Mouse (Mus musculus) cerebellum, adult 18-20 months (tissue): ENCODE results near the gene Cxcr6.

ENCODE experiments used
- DNase-seq, 2 experiments: peaks; one replicate each; pipeline ENCODE4 v3.0.0; 2021

Cxcr6 gene

DNA sequence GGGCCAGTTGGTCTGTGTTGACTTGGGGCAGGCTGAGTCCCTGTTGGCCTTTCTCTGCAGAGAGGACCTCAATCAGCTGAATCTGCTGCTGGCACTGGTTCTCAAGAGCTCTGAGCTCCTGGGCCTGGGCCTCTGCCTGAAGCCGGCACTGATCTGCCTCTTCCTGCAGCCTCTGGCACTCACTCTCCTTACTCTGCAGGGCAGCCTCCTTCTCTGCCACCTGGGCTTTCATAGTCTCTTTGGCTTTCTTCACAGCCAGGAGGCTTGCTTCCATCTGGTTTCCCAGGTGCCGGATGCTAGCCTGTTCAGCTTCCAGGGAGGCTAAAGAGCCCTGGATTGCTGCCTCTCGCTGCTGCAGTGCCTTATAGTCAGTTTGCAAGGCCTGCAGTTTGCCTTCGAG is 22.6 kb downstream of the Cxcr6 start:
- DNase-seq = peak; percentile 78 to 89

DNA sequence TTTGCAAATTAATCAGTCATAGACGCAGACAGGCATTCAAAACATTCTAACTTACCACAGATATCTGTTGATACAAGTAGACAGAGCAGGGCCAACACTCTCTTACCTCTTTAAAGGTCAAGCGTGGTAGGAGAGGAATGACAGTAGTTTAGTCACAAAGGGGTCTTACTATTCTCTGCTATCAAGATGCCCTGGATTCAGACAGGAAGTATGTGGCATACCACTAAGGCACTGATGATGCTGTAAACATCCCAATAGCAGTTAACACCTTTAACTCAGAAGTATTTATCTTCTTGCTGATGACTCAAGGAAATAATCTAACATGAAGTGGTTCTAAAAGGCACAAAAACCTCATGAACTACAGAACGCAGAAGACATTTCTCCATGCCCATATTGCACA is 29.6 kb downstream of the Cxcr6 start:
- no peak for DNase-seq

DNA sequence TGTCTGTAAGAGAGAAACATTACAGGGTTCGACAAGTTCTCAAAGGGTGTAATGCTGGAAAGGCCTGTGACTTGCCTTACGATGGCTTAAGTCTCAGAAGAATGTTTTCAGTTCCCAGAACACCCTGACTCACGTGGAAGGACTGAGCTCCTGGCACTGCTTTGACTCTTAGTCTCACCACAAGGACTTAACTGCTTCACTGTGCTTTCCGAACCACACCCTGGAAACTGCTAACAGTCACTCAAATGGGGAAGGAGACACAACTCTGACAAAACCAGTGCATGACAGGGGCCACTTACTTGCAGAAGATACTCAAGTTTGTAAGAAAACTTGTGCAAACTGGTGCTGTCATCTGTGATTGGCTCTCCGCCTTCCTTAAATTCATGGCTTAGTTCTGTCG is 34.0 kb downstream of the Cxcr6 start:
- DNase-seq = no peak

DNA sequence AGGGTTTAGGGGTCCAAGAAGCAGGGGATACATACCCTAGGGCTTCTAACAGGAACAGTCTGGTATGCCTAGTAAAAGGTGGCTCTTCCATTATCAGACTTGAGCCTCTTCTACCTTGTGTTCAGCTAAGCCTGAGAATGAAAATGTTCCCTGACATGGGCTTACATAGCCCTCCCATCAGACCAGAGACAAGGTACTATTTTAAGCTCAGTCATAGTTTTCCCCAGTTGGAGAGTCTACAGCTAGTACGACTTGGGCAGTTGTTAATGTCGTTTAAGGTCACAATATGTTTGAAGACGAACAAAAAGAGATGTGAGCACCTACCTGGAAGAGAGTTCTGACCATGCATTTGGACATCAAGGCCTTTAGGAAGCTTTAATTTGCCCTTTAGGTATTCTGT is 38.2 kb downstream of the Cxcr6 start:
- no peak for DNase-seq

DNA sequence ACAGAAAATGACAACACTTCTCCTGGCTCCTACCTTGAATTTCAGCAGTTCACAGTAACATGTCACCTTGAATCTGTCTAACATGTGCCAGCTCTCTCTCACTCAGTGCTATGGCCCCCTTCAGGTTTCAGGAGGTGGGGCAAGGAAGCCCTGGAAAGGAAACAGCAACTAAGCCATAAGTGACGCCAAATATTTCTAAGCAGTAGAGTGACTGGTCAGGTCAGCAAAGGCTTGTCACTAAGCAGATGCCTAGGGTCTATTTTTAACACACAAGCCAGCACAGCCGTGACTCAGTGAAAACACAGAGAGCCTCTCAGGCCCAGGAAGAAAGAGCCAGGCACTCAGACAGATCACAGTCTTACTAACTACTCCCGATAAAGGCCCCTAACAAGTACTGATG is 38.8 kb downstream of the Cxcr6 start:
- DNase-seq = no peak

DNA sequence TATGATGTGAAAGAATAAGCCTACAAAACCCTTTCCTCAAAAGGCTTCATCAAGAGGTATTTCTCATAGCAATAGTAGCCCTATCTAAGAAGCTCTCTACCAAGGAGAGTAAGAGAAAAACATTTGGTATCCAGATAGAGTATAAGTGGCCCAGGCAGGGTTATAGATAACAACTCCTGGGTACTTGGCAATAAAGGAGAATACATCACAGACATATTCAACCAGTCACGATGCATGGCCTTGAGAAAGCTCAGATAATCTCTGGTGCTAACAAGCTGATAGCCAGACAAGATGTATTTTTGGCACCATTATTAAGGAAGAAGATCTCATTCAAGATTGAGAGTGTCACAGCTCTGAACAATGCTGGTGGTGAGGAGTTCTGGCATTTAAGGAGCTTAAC is 40.2 kb downstream of the Cxcr6 start:
- DNase-seq = no peak

DNA sequence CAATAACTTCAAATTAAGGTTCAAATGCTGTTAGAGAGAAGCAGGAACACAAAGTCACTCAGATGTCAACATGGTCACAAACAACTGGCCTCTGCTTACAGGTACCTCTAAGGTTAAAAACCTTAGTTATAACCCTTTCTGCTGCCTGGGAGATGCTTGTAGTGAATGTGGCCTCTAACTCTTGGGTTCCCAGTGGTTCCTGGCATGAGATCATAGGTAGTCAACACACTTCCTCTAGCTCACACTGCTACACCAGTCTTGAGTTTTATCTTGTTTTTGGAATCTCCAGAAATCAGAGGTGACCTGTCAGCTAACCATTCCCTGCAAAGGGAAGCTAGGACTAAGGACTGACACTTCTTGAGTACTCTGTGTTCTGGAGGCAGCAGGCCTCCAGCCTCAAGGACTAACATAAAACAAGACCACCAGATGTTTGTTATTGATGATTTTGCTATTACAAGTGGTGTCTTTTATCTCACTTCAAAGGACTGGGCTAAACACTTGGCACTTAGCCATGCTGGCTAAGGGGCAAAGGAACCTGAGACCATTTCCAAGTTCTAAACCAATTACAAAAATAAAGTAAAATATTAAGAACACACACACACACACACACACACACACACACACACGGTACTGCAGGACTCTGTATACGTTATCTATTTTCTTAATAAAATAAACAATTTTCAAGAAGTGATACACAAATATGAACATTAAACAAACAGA is 43.9 kb downstream of the Cxcr6 start:
- peak in 1 of 2 experiments; percentile 10 for DNase-seq

DNA sequence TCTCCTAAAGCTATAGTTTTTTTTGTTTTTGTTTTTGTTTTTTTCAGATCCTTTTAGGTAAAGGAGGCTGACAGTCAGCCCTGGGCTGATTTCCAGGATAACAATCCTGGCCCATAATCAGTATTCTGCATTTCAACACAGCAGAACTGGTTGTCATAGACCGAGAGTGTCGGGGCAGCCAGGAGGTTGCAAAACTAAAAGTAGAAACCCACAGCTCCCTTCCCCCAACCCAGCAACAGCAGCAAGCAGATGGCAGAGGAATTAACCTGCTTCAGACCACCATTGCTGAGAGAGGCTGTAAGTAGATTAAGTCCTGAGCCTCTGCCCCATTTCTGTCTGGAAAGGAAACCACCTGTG is 44.4 kb downstream of the Cxcr6 start:
- DNase-seq = peak in 1 of 2 experiments; percentile 15

DNA sequence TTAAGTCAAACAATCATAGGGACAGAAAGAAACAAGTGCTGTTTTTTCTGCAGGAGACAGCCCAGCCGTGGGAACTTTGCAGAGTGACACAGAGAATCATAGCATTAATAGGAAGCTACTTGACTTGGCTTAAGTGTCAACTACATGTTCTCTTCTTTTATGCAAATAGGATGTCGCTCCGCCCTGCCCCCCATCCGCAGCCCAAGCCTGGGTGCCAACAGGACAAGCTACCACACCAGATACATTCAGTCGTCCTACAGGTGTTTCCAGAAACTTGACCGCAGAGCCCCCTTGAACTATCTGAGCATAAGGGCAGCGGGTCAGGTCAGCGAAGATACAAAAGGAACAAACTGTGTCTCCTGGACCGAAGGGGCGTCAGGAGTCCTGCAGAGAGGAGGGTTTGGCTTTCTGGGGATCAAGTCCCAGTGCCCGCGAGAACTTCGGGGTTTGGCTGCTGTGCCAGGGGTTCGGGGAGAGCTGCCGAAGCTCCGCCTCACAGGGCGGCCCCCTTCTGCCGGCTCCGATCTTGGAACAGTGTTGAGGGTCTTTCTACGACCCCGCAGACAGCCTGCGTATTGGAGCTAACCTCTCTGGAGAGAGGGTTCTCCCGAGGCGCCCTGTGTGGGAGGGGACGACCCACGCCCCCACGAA is 44.9 kb downstream of the Cxcr6 start:
- peak; percentile 41 to 44 for DNase-seq

DNA sequence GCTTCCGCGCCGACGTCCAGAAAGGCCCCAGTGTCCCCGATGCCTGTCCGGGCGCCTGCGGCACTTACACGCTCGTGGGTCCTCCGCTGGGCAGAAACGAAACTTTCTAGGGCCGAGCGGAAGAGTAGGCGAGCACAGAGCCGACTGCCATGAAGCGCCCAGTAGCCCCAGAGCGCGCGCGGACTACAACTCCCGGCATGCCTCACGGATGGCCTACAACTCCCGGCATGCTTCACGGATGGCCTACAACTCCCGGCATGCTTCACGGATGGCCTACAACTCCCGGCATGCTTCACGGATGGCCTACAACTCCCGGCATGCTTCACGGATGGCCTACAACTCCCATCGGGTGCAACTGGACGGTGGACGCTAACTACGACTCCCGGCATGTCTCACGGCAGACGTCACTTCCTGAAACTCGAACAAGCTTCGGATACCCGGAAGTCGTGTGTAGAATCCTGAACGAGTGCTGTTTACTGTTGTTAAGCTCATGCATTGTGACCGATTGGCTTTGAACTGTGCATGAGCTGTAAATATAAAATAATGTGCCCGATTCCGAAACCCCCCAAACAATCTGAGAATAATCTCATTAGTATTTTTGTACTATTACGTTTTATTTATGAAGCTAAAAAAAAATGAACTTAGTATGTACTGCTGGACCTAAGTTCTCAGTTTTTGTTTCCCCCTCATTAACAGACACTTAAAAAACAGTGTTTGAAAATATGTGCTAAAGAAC is 45.6 kb downstream of the Cxcr6 start, which contains the start of gene Fyco1:
TSS of gene Fyco1 (minus strand) at position 187 of the 736 bp plus-strand sequence.
- DNase-seq = peak; percentile 93 to 99

DNA sequence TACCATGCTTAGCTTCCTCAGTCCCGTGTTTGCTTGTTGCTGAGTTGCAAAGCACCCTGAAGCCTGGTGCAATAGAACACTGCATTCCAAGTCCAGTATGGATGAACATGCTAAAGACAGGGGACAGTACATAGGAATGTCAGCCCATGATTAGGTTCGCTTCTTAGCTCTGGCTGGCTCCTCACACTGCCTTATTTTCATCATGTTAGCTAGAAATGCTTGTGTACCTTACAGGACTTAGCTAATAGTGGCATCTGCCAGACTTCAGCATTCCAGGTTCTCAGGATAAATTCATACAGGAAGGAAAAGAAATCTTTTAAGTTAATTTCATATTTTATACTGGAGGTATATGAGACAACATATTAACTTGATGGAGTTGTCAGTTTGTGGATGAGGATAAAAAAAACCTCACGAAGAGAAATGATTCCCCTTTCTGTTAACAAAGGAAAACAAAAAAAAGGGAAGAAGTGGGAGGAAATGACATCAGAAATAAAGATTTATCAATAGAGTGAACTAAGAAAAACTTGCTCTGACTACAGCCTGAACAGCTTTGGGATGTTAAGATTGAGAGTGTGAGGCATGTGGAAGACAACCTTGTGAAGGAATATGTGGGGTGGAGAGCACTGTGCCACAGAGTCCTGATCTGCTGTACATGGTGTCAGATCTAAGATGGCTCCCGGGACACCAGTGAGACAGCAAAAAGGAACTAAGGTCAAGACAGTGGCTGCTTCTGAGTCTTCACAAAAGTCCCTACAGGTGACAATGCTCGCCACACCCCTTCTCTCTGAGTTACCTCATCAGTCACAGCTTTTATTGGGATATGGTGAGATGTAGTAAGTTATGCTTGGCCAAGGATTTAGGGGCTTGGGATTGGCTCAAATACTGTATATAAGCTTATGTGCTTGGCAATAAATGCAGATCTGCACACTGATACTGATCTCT is 46.4 kb downstream of the Cxcr6 start:
- peak in 1 of 2 experiments; percentile 19 for DNase-seq

DNA sequence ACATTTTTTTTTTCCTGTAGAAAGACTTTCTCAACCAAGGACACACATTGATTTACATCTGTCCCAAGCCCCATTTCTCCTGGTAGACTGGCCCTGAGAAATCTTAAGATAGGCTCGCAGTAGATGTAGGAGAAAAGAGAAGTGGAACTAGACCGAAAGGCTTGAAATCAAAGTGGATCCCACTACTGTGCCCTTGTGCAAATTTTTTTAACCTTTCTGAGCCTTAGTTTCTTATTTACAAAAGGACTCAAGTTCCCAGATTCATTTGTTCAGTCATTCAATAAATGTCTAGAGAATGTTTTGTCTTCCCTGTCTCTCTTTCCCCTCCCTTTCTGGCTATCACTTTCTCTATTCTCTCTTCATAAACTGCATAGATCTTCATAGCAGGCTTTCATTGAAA is 50.6 kb downstream of the Cxcr6 start:
- no peak for DNase-seq
